Mouse (Mus musculus): ENCODE results near the gene Gm14190.
"Not testable (repeated sequence)": the region's sequence is repeated elsewhere in the genome, so short reads cannot be mapped to it uniquely, and the experiment has no call there.

The Gm14190 gene

DNA sequence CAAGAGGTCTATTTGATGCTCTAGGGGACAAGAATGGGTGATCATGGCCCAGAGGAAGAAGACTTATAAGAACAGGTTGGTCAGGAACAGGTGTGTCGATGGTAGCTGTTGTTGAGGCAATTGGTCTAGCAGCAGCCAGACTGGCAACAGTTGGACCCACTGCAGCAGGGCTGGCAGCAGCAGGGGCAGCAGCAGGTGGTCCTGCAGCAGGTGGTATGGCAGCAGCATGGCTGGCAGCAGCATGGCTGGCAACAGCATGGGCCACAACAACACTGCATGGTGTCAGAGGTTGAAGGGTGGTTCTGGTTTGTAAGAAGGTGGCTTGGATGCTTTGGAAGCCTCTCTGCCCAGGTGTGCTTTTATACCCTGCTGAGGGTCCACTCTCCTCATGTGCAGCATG lies at the start of gene Gm14190:
Gene Gm14190, minus strand, starts transcription at position 278 of the 400 bp plus-strand sequence.
- no peak for DNase-seq (ENCODE audit: low spot score in 2 of 2)

DNA sequence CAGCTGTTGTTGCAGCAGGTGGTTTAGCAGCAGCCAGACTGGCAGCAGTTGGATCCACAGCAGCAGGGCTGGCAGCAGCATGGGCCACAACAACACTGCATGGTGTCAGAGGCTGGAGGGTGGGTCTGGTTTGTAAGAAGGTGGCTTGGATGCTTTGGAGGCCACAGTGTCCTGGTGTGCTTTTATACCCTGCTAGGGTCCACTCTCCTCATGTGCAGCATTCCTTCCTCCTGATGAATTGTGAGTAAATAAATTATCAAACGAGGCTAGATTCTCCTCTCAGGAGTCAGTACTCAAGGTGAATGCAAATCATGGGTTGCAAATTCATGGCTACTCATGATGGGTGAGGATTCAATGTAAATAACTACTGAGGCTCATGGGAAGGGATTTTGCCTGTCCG lies 43.6 kb upstream of the Gm14190 start, which contains the start of gene Gm14180:
Gene Gm14180, minus strand, starts transcription at position 101 of the 400 bp plus-strand sequence.
- no peak for DNase-seq (ENCODE audit: low spot score in 2 of 2)

DNA sequence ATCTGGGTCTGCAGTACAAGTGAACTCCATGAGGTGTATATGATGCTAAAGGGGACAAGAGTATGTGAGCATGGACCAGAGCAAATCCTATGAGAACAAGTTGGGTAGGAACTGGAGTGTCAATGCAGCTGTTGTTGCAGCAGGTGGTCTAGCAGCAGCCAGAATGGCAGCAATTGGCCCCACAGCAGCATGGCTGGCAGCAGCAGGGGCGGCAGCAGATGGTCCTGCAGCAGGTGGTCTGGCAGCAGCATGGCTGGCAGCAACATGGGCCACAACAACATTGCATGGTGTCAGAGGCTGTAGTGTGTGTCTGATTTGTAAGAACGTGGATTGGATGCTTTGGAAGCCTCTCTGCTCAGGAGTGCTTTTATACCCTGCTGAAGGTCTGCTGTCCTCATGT lies 33.5 kb upstream of the Gm14190 start:
- no peak for DNase-seq (ENCODE audit: low spot score in 2 of 2)

DNA sequence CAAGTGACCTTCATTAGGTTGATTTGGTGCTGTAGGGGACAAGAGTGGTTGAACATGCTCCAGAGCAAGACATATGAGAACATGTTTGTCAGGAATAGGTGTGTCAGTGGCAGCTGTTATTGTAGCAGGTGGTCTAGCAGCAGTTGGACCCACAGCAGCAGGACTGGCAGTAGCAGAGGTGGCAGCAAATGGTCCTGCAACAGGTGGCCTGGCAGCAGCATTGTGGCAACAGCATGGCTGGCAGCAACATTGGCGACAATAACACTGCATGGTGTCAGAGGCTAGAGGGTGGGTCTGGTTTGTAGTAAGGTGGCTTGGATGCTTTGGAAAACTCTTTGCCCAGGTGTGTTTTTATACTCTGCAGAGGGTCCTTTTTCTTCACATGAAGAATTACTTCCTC lies 28.2 kb upstream of the Gm14190 start:
- no peak for DNase-seq (ENCODE audit: low spot score in 2 of 2)

DNA sequence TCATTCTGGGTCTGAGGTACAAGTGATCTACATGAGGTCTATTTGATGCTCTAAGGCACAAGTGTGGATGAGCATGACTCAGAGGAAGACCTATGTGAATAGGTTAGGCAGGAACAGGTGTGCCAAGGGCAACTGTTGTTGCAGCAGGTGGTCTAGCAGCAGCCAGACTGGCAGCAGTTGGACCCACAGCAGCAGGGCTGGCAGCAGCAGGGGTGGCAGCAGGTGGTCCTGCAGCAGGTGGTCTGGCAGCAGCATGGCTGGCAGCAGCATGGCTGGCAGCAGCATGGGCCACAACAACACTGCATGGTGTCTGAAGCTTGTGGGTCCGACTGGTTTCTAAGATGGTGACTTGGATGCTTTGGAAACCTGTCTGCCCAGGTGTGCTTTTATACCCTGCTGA lies 5.3 kb downstream of the Gm14190 start:
- not testable (repeated sequence) for DNase-seq (ENCODE audit: low spot score in 2 of 2)

DNA sequence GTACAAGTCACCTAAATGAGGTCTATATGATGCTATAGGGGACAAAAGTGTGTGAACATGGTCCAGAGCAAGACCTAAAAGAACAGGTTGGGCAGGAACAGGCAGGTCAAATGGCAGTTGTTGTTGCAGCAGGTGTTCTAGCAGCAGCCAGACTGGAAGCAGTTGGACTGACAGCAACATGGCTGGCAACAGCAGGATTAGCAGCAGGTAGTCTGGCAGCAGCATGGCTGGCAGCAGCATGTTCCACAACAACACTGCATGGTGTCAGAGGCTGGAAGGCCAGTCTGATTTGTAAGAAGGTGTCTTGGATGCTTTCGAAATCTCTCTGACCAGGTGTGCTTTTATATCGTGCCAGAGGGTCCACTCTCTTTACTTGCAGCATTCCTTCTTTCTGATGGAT lies 7.1 kb downstream of the Gm14190 start:
- DNase-seq (ENCODE audit: low spot score in 2 of 2): no peak

DNA sequence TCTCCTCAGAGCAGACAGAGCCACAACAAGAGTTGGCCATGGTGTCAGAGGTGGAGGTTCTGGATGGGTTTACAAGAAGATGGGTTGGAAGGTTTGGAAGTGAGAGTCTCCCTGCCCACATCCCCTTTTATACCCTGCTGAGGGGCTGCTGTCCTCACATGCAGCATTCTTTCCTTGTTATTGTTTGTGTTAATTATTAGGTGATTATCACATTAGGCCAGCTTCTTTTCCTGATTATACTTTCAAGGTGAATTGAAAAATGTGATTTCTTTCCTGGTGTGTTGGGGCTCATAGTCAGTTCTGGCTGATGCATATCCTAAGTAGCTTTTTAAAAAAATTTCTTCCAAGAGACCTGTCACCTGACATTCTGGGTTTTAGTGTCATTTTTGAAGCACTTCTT lies 24.7 kb downstream of the Gm14190 start, which contains the start of gene Krtap4-6:
Gene Krtap4-6, minus strand, starts transcription at position 101 of the 400 bp plus-strand sequence.
- no peak for DNase-seq (ENCODE audit: low spot score in 2 of 2)

DNA sequence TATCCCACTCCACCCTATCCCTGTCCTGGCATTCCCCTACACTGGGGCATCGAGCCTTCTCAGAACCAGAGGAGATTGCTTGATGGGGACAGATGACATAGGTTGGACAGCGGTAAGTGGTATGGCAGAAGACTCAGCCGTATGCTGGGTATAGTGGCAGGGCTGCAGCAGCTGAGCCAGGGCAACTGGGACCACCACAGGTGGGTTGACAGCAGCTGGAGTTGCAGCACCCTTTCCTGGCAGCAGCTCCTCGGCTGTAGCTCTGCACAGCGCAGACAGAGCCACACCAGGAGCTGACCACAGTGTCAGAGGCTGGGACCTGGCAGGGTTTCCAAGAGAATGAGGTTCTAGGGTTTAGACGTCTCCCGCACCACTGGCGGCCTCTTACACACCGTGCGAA lies 27.7 kb downstream of the Gm14190 start:
- DNase-seq (ENCODE audit: low spot score in 2 of 2): no peak

DNA sequence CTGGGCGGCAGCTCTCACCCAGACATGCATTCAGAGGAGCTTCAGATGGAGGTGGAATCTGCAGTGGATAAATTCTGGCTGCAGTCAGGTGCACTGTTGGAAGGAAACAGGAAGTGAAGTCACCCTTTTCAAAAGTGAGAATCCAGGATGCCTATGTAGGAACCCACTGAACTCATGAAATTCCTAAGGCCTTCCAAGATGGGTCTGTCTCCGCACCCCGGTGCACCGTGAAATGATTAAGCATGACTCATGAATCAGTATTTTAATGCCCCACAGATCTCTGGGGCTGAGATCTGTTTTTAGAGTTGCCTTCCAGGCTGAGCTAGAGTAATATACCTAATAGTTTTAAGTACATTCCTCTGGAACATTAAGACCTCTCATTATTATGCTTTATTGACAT lies 31.3 kb downstream of the Gm14190 start:
- no peak for DNase-seq (ENCODE audit: low spot score in 2 of 2)

DNA sequence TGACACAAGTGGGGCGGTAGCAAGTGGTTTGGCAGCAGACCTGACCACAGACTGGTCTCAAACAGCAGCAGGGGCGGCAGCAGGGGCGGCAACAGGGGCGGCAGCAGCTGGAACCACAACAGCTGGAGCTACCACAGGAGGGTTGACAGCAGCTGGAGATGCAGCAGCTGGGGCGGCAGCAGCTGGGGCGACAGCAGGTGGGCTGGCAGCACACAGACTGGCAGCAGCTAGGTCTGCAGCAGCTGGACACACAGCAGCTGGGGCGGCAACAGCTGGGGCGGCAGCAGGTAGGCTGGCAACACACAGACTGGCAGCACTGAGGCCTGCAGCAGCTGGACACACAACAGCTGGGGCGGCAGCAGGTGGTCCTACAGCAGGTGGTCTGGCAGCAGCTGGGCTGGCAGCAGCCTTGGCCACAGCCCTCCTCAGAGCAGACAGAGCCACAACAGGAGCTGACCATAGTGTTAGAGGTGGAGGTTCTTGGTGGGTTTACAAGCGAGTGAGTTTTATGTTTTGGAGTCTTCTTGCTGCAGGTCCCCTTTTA lies 32.0 kb downstream of the Gm14190 start, which contains the start of gene Gm11563:
Gene Gm11563, minus strand, starts transcription at position 494 of the 544 bp plus-strand sequence.
- not testable (repeated sequence) for DNase-seq (ENCODE audit: low spot score in 2 of 2)

DNA sequence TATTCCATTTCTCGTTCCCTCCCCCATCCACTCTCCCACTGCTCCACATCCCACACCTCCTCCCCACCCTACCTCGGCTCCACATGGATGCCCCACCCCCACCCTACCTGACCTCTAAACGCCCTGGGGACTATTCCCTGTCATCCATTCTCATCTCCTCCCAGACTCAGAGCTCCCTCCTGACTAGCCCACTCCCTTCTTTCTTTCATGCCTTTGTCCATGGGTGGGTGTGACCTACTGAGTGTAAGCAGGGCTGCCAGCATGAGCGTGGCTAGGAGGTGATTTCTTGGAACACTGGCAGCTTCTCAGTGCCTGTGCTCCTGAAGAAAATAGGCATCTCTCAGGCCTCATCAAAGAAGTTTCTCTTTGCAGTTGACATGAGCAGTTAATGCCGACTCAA lies 33.5 kb downstream of the Gm14190 start:
- no peak for DNase-seq (ENCODE audit: low spot score in 2 of 2)

DNA sequence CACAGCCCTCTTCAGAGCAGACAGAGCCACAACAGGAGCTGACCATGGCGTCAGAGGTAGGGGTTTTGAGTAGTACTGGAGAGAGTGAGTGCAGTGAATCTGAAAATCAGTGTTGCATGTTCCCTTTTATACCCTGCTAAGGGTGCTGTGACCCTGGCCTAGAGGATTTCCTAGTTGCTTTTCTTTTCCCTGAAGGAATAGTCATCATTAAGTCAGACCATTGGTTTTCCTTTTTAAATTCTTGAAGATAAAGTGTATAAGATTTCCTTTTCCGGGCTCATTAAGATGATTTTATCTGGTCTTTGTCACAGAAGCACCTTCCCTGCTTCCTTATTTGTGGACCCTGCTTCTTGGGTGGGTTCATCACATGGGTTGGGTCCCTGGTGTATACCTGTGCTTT lies 40.4 kb downstream of the Gm14190 start, which contains the start of gene Gm11555:
Gene Gm11555, minus strand, starts transcription at position 101 of the 400 bp plus-strand sequence.
- DNase-seq (ENCODE audit: low spot score in 2 of 2): no peak

DNA sequence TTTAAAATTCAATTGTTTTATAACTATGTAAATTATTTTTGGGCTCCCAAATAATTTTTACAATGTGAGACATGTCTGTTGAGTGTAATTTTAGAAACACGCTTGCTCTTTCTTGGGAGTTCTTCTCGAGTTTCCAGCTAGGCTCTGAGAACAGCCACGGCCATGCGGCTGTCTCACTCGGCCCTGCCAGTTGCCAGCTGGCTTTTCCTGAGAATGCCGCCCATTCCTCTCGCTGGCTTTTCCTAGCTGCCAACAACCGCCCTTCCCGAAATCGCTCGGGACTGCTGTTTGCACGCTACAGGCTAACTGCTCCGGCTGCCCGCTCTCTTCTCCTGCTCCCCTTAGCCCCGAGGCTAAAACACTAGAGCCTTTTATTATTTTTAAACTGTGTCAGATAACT lies 44.1 kb downstream of the Gm14190 start:
- peak; percentile 37 to 39 for DNase-seq (ENCODE audit: low spot score in 2 of 2)

DNA sequence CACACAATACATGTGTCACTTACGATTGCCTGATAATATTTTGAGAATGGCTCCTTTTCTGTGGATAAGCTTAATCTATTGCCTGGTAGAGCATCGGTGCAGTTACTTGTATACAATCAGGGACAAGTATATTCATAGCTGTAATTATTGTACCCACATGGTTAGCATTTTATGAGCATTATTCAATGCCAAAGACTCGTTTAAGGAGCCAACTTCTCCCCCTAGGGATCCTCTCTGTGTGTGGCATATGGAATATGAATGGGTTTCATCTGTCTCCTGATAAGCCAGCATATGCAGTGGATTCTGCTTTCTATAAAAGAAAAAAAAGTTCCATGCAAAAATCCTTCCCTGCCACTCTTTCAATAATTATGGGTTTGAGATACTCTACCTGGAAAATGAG lies 46.2 kb downstream of the Gm14190 start:
- DNase-seq (ENCODE audit: low spot score in 2 of 2): no peak

DNA sequence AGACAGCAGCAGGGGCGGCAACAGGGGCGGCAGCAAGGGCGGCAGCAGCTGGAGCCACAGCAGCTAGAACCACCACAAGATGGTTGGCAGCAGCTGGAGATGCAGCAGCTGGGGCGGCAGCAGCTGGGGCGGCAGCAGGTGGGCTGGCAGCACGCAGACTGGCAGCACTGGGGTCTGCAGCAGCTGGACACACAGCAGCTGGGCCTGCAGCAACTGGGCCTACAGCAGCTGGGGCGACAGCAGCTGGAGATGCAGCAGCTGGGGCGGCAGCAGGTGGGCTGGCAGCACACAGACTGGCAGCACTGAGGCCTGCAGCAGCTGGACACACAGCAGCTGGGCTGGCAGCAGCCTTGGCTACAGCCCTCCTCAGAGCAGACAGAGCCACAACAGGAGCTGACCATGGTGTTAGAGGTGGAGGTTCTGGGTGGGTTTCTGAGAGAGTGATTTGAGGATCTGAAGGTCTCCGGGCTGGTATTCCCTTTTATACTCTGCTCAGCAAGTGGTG lies 46.9 kb downstream of the Gm14190 start, which contains the start of gene Krtap4-7:
Gene Krtap4-7, minus strand, starts transcription at position 455 of the 505 bp plus-strand sequence.
- not testable (repeated sequence) for DNase-seq (ENCODE audit: low spot score in 2 of 2)

DNA sequence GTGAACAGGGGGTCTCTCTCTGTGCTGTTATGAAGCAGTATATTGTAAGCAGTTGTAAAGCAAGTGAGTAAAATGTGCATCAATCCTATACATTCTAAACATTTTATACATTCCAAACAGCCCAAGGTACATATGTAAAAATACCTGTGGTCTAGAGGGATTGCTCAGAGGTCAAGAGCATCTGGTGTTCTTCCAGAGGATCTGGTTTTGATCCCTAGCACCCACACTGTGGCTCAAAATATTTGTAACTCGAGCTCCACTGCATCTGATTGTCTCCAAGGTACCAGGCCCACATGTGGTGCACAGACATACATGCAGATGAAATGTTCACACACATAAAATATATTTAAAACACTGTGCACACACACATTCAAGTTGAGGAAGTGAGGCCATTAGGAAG lies 49.6 kb downstream of the Gm14190 start:
- no peak for DNase-seq (ENCODE audit: low spot score in 2 of 2)
